Mouse (Mus musculus): Measurements from ENCODE around the gene Negr1. TPM values are rescaled to one million over a fixed set of nuclear protein-coding genes. Genes with fewer than 3 reads are reported as not detected.
A peak's percentile ranks its signal among the peaks of the same experiment; 100 is the strongest.

The Negr1 gene
- 86.0 and 93.8 TPM in 2 replicates for polyA plus RNA-seq (2012; rRNA removed)

GRCm38 (mm10) chr3:156561524-156562423 is at the start of gene Negr1:
Gene Negr1 (plus strand): TSS chr3:156561794.
- H3K4me3 ChIP-seq (ENCODE audit: insufficient read depth, low read length), result peak within 1 kb of the TSS; percentile 53
- peak within 1 kb of the TSS; percentile 99 for H3K27ac ChIP-seq (ENCODE audit: insufficient read depth, low read length)
- TF ChIP-seq CTCF (IDR thresholded peaks at IDR 0.05; ENCODE audit: extremely low read depth, insufficient read depth, low read length), result no peak
- no peak for TF ChIP-seq POLR2A (IDR thresholded peaks at IDR 0.05; ENCODE audit: extremely low read depth, insufficient read depth, low read length)
- peaks cover 5% of the 10 kb centered on the region for H3K4me1 ChIP-seq (ENCODE audit: control insufficient read depth, insufficient read depth, low read length)

GRCm38 (mm10) chr3:156526461-156526933 is 35.1 kb upstream of the Negr1 start:
- Histone ChIP-seq H3K4me1 (ENCODE audit: control insufficient read depth, insufficient read depth, low read length) (no peaks in the 10 kb centered on the region), H3K4me3 (ENCODE audit: insufficient read depth, low read length) (no peak overlapping the region), H3K27ac (ENCODE audit: insufficient read depth, low read length) (no peak overlapping the region)
- TF ChIP-seq CTCF (IDR thresholded peaks at IDR 0.05; ENCODE audit: extremely low read depth, insufficient read depth, low read length) (no peak), POLR2A (IDR thresholded peaks at IDR 0.05; ENCODE audit: extremely low read depth, insufficient read depth, low read length) (no peak)

GRCm38 (mm10) chr3:156527231-156527995 is 34.2 kb upstream of the Negr1 start:
- no peak overlapping the region for H3K27ac ChIP-seq (ENCODE audit: insufficient read depth, low read length)

GRCm38 (mm10) chr3:156559441-156559825 is 2.2 kb upstream of the Negr1 start:
- TF ChIP-seq CTCF (IDR thresholded peaks at IDR 0.05; ENCODE audit: extremely low read depth, insufficient read depth, low read length) (no peak), POLR2A (IDR thresholded peaks at IDR 0.05; ENCODE audit: extremely low read depth, insufficient read depth, low read length) (no peak)
- H3K27ac ChIP-seq (ENCODE audit: insufficient read depth, low read length), result peak overlapping the region; percentile 53
- peak overlapping the region; percentile 53 for H3K4me3 ChIP-seq (ENCODE audit: insufficient read depth, low read length)
- H3K4me1 ChIP-seq (ENCODE audit: control insufficient read depth, insufficient read depth, low read length), result no peaks in the 10 kb centered on the region; the same call in 1 of the 2 replicates

More at GRCm38 (mm10) chr3:156527231-156527995, 34.2 kb upstream of the Negr1 start:
- Histone ChIP-seq H3K4me3 (ENCODE audit: insufficient read depth, low read length) (no peak overlapping the region), H3K4me1 (ENCODE audit: control insufficient read depth, insufficient read depth, low read length) (no peaks in the 10 kb centered on the region)
- TF ChIP-seq POLR2A (IDR thresholded peaks at IDR 0.05; ENCODE audit: extremely low read depth, insufficient read depth, low read length) (no peak), CTCF (IDR thresholded peaks at IDR 0.05; ENCODE audit: extremely low read depth, insufficient read depth, low read length) (no peak)

- Histone ChIP-seq H3K4me3 (ENCODE audit: insufficient read depth, low read length) (peak overlapping the region; percentile 53), H3K27ac (ENCODE audit: insufficient read depth, low read length) (peak overlapping the region; percentile 53), H3K4me1 (ENCODE audit: control insufficient read depth, insufficient read depth, low read length) (peaks cover 2% of the 10 kb centered on the region)
- no peak for TF ChIP-seq POLR2A (IDR thresholded peaks at IDR 0.05; ENCODE audit: extremely low read depth, insufficient read depth, low read length)
- TF ChIP-seq CTCF (IDR thresholded peaks at IDR 0.05; ENCODE audit: extremely low read depth, insufficient read depth, low read length), result no peak
Observed at GRCm38 (mm10) chr3:156559826-156560471, 1.6 kb upstream of the Negr1 start.

GRCm38 (mm10) chr3:156560766-156561165 is 828 bp upstream of the Negr1 start:
- no peak for TF ChIP-seq CTCF (IDR thresholded peaks at IDR 0.05; ENCODE audit: extremely low read depth, insufficient read depth, low read length)
- peak; percentile 99 for TF ChIP-seq POLR2A (IDR thresholded peaks at IDR 0.05; ENCODE audit: extremely low read depth, insufficient read depth, low read length)
- Histone ChIP-seq H3K4me3 (ENCODE audit: insufficient read depth, low read length) (peak overlapping the region; percentile 53), H3K27ac (ENCODE audit: insufficient read depth, low read length) (peak overlapping the region; percentile 73), H3K4me1 (ENCODE audit: control insufficient read depth, insufficient read depth, low read length) (peaks cover 3% of the 10 kb centered on the region)

- peak overlapping the region; percentile 81 for H3K27ac ChIP-seq (ENCODE audit: insufficient read depth, low read length)
- peaks cover 8% of the 10 kb centered on the region for H3K4me1 ChIP-seq (ENCODE audit: control insufficient read depth, insufficient read depth, low read length)
- TF ChIP-seq CTCF (IDR thresholded peaks at IDR 0.05; ENCODE audit: extremely low read depth, insufficient read depth, low read length) (no peak), POLR2A (IDR thresholded peaks at IDR 0.05; ENCODE audit: extremely low read depth, insufficient read depth, low read length) (no peak)
- H3K4me3 ChIP-seq (ENCODE audit: insufficient read depth, low read length), result peak overlapping the region; percentile 53
Observed at GRCm38 (mm10) chr3:156562424-156562785, 811 bp downstream of the Negr1 start.

- 0 out of 2 replicates have a peak, but pooled peaks have one; percentile 27 for TF ChIP-seq POLR2A (IDR thresholded peaks at IDR 0.05; ENCODE audit: extremely low read depth, insufficient read depth, low read length)
- TF ChIP-seq CTCF (IDR thresholded peaks at IDR 0.05; ENCODE audit: extremely low read depth, insufficient read depth, low read length), result no peak
- H3K27ac ChIP-seq (ENCODE audit: insufficient read depth, low read length), result 0 out of 2 replicates have a peak overlapping the region, but pooled peaks have one; percentile 81
- peak overlapping the region; percentile 53 for H3K4me3 ChIP-seq (ENCODE audit: insufficient read depth, low read length)
- peaks cover 8% of the 10 kb centered on the region for H3K4me1 ChIP-seq (ENCODE audit: control insufficient read depth, insufficient read depth, low read length)
Observed at GRCm38 (mm10) chr3:156562796-156563195, 1.2 kb downstream of the Negr1 start.

- Histone ChIP-seq H3K27ac (ENCODE audit: insufficient read depth, low read length) (0 out of 2 replicates have a peak overlapping the region, but pooled peaks have one; percentile 61), H3K4me1 (ENCODE audit: control insufficient read depth, insufficient read depth, low read length) (peaks cover 8% of the 10 kb centered on the region), H3K4me3 (ENCODE audit: insufficient read depth, low read length) (peak overlapping the region; percentile 53)
- TF ChIP-seq POLR2A (IDR thresholded peaks at IDR 0.05; ENCODE audit: extremely low read depth, insufficient read depth, low read length) (no peak), CTCF (IDR thresholded peaks at IDR 0.05; ENCODE audit: extremely low read depth, insufficient read depth, low read length) (no peak)
Observed at GRCm38 (mm10) chr3:156563353-156563752, 1.8 kb downstream of the Negr1 start.
